ENCODE assay signal across 10 mouse cellular contexts in the genomic region with DNA sequence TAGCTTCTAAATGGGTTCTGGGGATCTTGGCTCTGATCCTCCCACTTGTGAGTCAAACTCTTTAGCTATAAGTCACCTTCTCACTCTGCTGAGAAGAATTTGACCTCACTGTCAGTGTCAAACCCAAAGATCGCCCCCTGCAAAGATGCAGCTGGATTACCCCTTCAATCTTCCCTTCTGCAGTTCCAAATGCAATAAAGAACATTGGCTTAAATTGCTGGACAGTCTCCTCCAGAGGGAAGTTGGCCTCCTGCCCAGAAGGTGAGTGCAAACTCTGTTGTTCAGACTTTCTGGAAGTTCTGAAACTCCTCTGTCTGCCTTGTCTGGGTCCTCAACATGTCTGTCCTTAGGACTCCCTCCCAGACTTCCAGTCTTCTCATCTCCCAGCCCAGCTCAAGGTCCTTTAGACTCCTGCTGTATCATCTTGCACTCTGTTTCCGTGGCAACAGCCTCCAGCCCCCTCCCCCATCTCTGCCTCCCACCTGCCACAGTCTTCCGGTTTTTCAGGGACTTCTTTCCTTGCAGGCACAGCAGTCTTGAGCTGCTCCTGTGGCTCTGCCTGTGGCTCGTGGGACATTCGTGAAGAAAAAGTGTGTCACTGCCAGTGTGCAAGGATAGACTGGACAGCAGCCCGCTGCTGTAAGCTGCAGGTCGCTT. TPM values are rescaled to one million over a fixed set of nuclear protein-coding genes. Genes with fewer than 3 reads are reported as not detected.
DNase-seq lines count a peak whose midpoint lies in the region; ATAC-seq and TF ChIP-seq lines count a peak whose summit lies in the region.
"Had no signal": no experiment of that assay in that cellular context is flagged by ENCODE, and none has a peak within 500 bp of the region (broad histone marks: within the 10 kb centered on the region; RNA-seq: fewer than 3 reads in every experiment).

No protein-coding gene starts in this region.

- H3K27me3 ChIP-seq in kidney, embryonic 14.5 days (ENCODE audit: control insufficient read depth, insufficient read depth, low read length) = no peaks in the 10 kb centered on the region
- no peaks in the 10 kb centered on the region for H3K27me3 ChIP-seq in embryonic facial prominence, embryonic 11.5 days (ENCODE audit: control insufficient read depth, insufficient read depth, low read length)
- H3K27me3 ChIP-seq in hindbrain, embryonic 16.5 days (replicated peaks; ENCODE audit: control insufficient read depth, insufficient read depth, low read length) = no peaks in the 10 kb centered on the region
- no peaks in the 10 kb centered on the region for H3K27me3 ChIP-seq in lung, postnatal 0 days (replicated peaks; ENCODE audit: insufficient read depth, low read length)

- H3K9me3 ChIP-seq in kidney, embryonic 14.5 days (ENCODE audit: control insufficient read depth, low read length) = no peaks in the 10 kb centered on the region
- no peaks in the 10 kb centered on the region for H3K9me3 ChIP-seq in embryonic facial prominence, embryonic 11.5 days (replicated peaks; ENCODE audit: control insufficient read depth, low read length)
- H3K9me3 ChIP-seq in hindbrain, embryonic 16.5 days (ENCODE audit: control insufficient read depth, low read length) = no peaks in the 10 kb centered on the region
- no peaks in the 10 kb centered on the region for H3K9me3 ChIP-seq in lung, postnatal 0 days (ENCODE audit: low read length)

- no peak overlapping the region for H3K27ac ChIP-seq in kidney, embryonic 14.5 days (ENCODE audit: low read depth, low read length)
- no peak overlapping the region; the same call in 1 of the 2 replicates for H3K27ac ChIP-seq in embryonic facial prominence, embryonic 11.5 days (replicated peaks; ENCODE audit: low read depth, low read length)
- H3K27ac ChIP-seq in hindbrain, embryonic 16.5 days (ENCODE audit: low read depth, low read length) = no peak overlapping the region
- no peak overlapping the region for H3K27ac ChIP-seq in lung, postnatal 0 days (ENCODE audit: low read length)

- H3K9ac ChIP-seq in kidney, embryonic 14.5 days (ENCODE audit: low read depth, low read length) = no peak overlapping the region
- no peak overlapping the region for H3K9ac ChIP-seq in embryonic facial prominence, embryonic 11.5 days (replicated peaks; ENCODE audit: low read length)
- H3K9ac ChIP-seq in hindbrain, embryonic 16.5 days (ENCODE audit: low read depth, low read length) = no peak overlapping the region
- no peak overlapping the region for H3K9ac ChIP-seq in lung, postnatal 0 days (replicated peaks; ENCODE audit: low read depth)

- peak; percentile 82 for ATAC-seq in kidney, embryonic 14.5 days (ENCODE audit: low FRiP score, low TSS enrichment)
- no peak; the same call in 1 of the 2 replicates for ATAC-seq in embryonic facial prominence, embryonic 11.5 days (replicated peaks; ENCODE audit: insufficient number of reproducible peaks, low FRiP score, low TSS enrichment, low read depth)
- ATAC-seq in hindbrain, embryonic 16.5 days = peak; percentile 76
- ATAC-seq in lung, postnatal 0 days = no peak

- TF ChIP-seq EP300 in lung, postnatal 0 days (IDR thresholded peaks at IDR 0.05) = no peak

- no peak for DNase-seq in kidney, adult 9 months
- peak; percentile 63 for DNase-seq in embryonic facial prominence, embryonic 11.5 days (ENCODE audit: low spot score)
- DNase-seq in retina, postnatal 1 day = peak; percentile 43
- no peak for DNase-seq in gastrocnemius, adult 18-20 months (ENCODE audit: low spot score)
- DNase-seq in layer of hippocampus, postnatal 25 days (ENCODE audit: extremely low spot score in 1 of 2, low spot score in 1 of 2) = no peak
- DNase-seq in lung, postnatal 0 days (ENCODE audit: low spot score) = no peak
- DNase-seq: cerebellum, adult 2 months had no signal

- 13% methylated on average over 7 of the region's 7 CpGs for WGBS in kidney, embryonic 14.5 days
- 29% methylated on average over 7 of the region's 7 CpGs for WGBS in embryonic facial prominence, embryonic 11.5 days
- whole genome bisulfite sequencing in hindbrain, embryonic 16.5 days = 26% methylated on average over 7 of the region's 7 CpGs
- WGBS in lung, postnatal 0 days = 20% methylated on average over 7 of the region's 7 CpGs

- H3K4me3 ChIP-seq in kidney, embryonic 14.5 days (ENCODE audit: low read length) = no peak overlapping the region
- H3K4me3 ChIP-seq in embryonic facial prominence, embryonic 11.5 days (ENCODE audit: low read depth, low read length) = no peak overlapping the region
- H3K4me3 ChIP-seq in hindbrain, embryonic 16.5 days (ENCODE audit: low read length) = 0 out of 2 replicates have a peak overlapping the region, but pooled peaks have one; percentile 6
- H3K4me3 ChIP-seq in lung, postnatal 0 days (ENCODE audit: low read depth, low read length) = no peak overlapping the region

- H3K36me3 ChIP-seq in kidney, embryonic 14.5 days (ENCODE audit: control insufficient read depth, insufficient read depth, low read length) = no peaks in the 10 kb centered on the region
- no peaks in the 10 kb centered on the region for H3K36me3 ChIP-seq in embryonic facial prominence, embryonic 11.5 days (replicated peaks; ENCODE audit: control insufficient read depth, insufficient read depth, low read depth, low read length)
- no peaks in the 10 kb centered on the region for H3K36me3 ChIP-seq in hindbrain, embryonic 16.5 days (ENCODE audit: control insufficient read depth, insufficient read depth, low read length)
- H3K36me3 ChIP-seq in lung, postnatal 0 days (ENCODE audit: insufficient read depth, low read length) = no peaks in the 10 kb centered on the region

- TF ChIP-seq CTCF in lung, postnatal 0 days (IDR thresholded peaks at IDR 0.05) = no peak

- H3K4me1 ChIP-seq in kidney, embryonic 14.5 days (ENCODE audit: control insufficient read depth, insufficient read depth, low read length) = peaks cover 6% of the 10 kb centered on the region; the same call in 1 of the 2 replicates
- no peaks in the 10 kb centered on the region; the same call in 1 of the 2 replicates for H3K4me1 ChIP-seq in embryonic facial prominence, embryonic 11.5 days (ENCODE audit: control insufficient read depth, insufficient read depth, low read length)
- H3K4me1 ChIP-seq in hindbrain, embryonic 16.5 days (ENCODE audit: control insufficient read depth, insufficient read depth, low read depth, low read length) = no peaks in the 10 kb centered on the region; the same call in 1 of the 2 replicates
- H3K4me1 ChIP-seq in lung, postnatal 0 days (ENCODE audit: insufficient read depth, low read depth, low read length) = no peaks in the 10 kb centered on the region

- H3K4me2 ChIP-seq in kidney, embryonic 14.5 days (replicated peaks; ENCODE audit: low read depth, low read length) = 0 out of 2 replicates have a peak overlapping the region, but pooled peaks have one; percentile 0
- peak overlapping the region; percentile 20; the same call in 1 of the 2 replicates for H3K4me2 ChIP-seq in embryonic facial prominence, embryonic 11.5 days (ENCODE audit: low read depth, low read length)
- peak overlapping the region; percentile 34 for H3K4me2 ChIP-seq in hindbrain, embryonic 16.5 days (ENCODE audit: low read length)
- H3K4me2 ChIP-seq in lung, postnatal 0 days (replicated peaks; ENCODE audit: low read depth, low read length) = no peak overlapping the region

RNA-seq across cellular contexts. Expression of gene Retn, which starts 1.3 kb away (rescaled TPM):
- polyA plus RNA-seq in kidney, embryonic 14.5 days (2014; fragmentation: Nextera tagmentation; extraction: Ambion mirVana) = 0.46 and 0.73 TPM in 2 replicates
- 0.42 TPM in 1 of 2 replicates, not detected in the other for polyA plus RNA-seq in embryonic facial prominence, embryonic 11.5 days (2014; fragmentation: Nextera tagmentation; extraction: Ambion mirVana)
- polyA plus RNA-seq in hindbrain, embryonic 16.5 days (2015; fragmentation: Nextera tagmentation; extraction: Ambion mirVana) = 0.34 and 0.67 TPM in 2 replicates
- total RNA-seq in gastrocnemius, adult 18-20 months (2021) = 1 to 10 TPM; 2.0 to 8.4 TPM
- under 1 TPM; 0.32 to 0.54 TPM for total RNA-seq in layer of hippocampus, postnatal 25 days (2021)
- polyA plus RNA-seq in lung, postnatal 0 days (2015; fragmentation: Nextera tagmentation; extraction: Ambion mirVana) = not detected in 2 replicates
- polyA plus RNA-seq: liver, embryonic 16.5 days had no signal

RNA-seq across cellular contexts. Expression of gene Mcemp1, which starts 8.7 kb away (rescaled TPM):
- 0.28 and 0.30 TPM in 2 replicates for polyA plus RNA-seq in kidney, embryonic 14.5 days (2014; fragmentation: Nextera tagmentation; extraction: Ambion mirVana)
- polyA plus RNA-seq in embryonic facial prominence, embryonic 11.5 days (2014; fragmentation: Nextera tagmentation; extraction: Ambion mirVana) = 0.28 TPM in 1 of 2 replicates, not detected in the other
- 0.14 and 0.24 TPM in 2 replicates for polyA plus RNA-seq in hindbrain, embryonic 16.5 days (2015; fragmentation: Nextera tagmentation; extraction: Ambion mirVana)
- not detected for total RNA-seq in gastrocnemius, adult 18-20 months (2021)
- not detected for total RNA-seq in layer of hippocampus, postnatal 25 days (2021)
- polyA plus RNA-seq in lung, postnatal 0 days (2015; fragmentation: Nextera tagmentation; extraction: Ambion mirVana) = 19.3 and 20.2 TPM in 2 replicates

RNA-seq across cellular contexts. Expression of gene Fcor, which starts 15.3 kb away (rescaled TPM):
- 17.8 and 20.6 TPM in 2 replicates for polyA plus RNA-seq in kidney, embryonic 14.5 days (2014; fragmentation: Nextera tagmentation; extraction: Ambion mirVana)
- polyA plus RNA-seq in embryonic facial prominence, embryonic 11.5 days (2014; fragmentation: Nextera tagmentation; extraction: Ambion mirVana) = 7.8 and 10.8 TPM in 2 replicates
- 20.9 and 21.7 TPM in 2 replicates for polyA plus RNA-seq in hindbrain, embryonic 16.5 days (2015; fragmentation: Nextera tagmentation; extraction: Ambion mirVana)
- 1 to 10 TPM in 1 of 2 experiments, under 1 TPM in 1; 0.96 to 1.4 TPM for total RNA-seq in gastrocnemius, adult 18-20 months (2021)
- 10 to 100 TPM; 22.4 to 23.5 TPM for total RNA-seq in layer of hippocampus, postnatal 25 days (2021)
- polyA plus RNA-seq in lung, postnatal 0 days (2015; fragmentation: Nextera tagmentation; extraction: Ambion mirVana) = 6.9 and 9.1 TPM in 2 replicates

RNA-seq across cellular contexts. Expression of gene Trappc5, which starts 19.2 kb away (rescaled TPM):
- 28.9 and 29.9 TPM in 2 replicates for polyA plus RNA-seq in kidney, embryonic 14.5 days (2014; fragmentation: Nextera tagmentation; extraction: Ambion mirVana)
- 36.8 and 38.6 TPM in 2 replicates for polyA plus RNA-seq in embryonic facial prominence, embryonic 11.5 days (2014; fragmentation: Nextera tagmentation; extraction: Ambion mirVana)
- polyA plus RNA-seq in hindbrain, embryonic 16.5 days (2015; fragmentation: Nextera tagmentation; extraction: Ambion mirVana) = 64.0 and 69.2 TPM in 2 replicates
- total RNA-seq in gastrocnemius, adult 18-20 months (2021) = 10 to 100 TPM; 18.4 to 21.3 TPM
- total RNA-seq in layer of hippocampus, postnatal 25 days (2021) = 10 to 100 TPM; 26.5 to 32.9 TPM
- 29.2 and 30.0 TPM in 2 replicates for polyA plus RNA-seq in lung, postnatal 0 days (2015; fragmentation: Nextera tagmentation; extraction: Ambion mirVana)

RNA-seq across cellular contexts. Expression of gene Stxbp2, which starts 26.1 kb away (rescaled TPM):
- 50.7 and 70.8 TPM in 2 replicates for polyA plus RNA-seq in kidney, embryonic 14.5 days (2014; fragmentation: Nextera tagmentation; extraction: Ambion mirVana)
- polyA plus RNA-seq in embryonic facial prominence, embryonic 11.5 days (2014; fragmentation: Nextera tagmentation; extraction: Ambion mirVana) = 24.9 and 26.5 TPM in 2 replicates
- 39.3 and 42.5 TPM in 2 replicates for polyA plus RNA-seq in hindbrain, embryonic 16.5 days (2015; fragmentation: Nextera tagmentation; extraction: Ambion mirVana)
- 1 to 10 TPM; 3.6 to 4.8 TPM for total RNA-seq in gastrocnemius, adult 18-20 months (2021)
- 10 to 100 TPM; 31.2 to 42.2 TPM for total RNA-seq in layer of hippocampus, postnatal 25 days (2021)
- 87.1 and 94.2 TPM in 2 replicates for polyA plus RNA-seq in lung, postnatal 0 days (2015; fragmentation: Nextera tagmentation; extraction: Ambion mirVana)

Comparison
In these comparisons a context has a peak if more than half of its experiments do, and no peak if none do; other contexts are left out.
1. ATAC-seq: peak in kidney, embryonic 14.5 days (single experiment) and hindbrain, embryonic 16.5 days (single experiment); none in embryonic facial prominence, embryonic 11.5 days (single experiment) and lung, postnatal 0 days (single experiment).
2. DNase-seq: peak in embryonic facial prominence, embryonic 11.5 days (single experiment) and retina, postnatal 1 day (single experiment); none in kidney, adult 9 months (single experiment), gastrocnemius, adult 18-20 months (single experiment), layer of hippocampus, postnatal 25 days (0 of 2) and lung, postnatal 0 days (single experiment).
3. RNA of gene Mcemp1, which starts 8.7 kb away (polyA plus RNA-seq): 19.3 to 20.2 TPM in lung, postnatal 0 days; 0.28 to 0.30 TPM in kidney, embryonic 14.5 days, 0.28 TPM in embryonic facial prominence, embryonic 11.5 days and 0.14 to 0.24 TPM in hindbrain, embryonic 16.5 days; every median in the first group is over 10 times any median in the second.